Mouse (Mus musculus): ENCODE results near the gene Pla2g2f. TPM values are rescaled to one million over a fixed set of nuclear protein-coding genes. Genes with fewer than 3 reads are reported as not detected.

Pla2g2f gene
- polyA plus RNA-seq, 1 experiment from 2014 or later, result not detected

DNA sequence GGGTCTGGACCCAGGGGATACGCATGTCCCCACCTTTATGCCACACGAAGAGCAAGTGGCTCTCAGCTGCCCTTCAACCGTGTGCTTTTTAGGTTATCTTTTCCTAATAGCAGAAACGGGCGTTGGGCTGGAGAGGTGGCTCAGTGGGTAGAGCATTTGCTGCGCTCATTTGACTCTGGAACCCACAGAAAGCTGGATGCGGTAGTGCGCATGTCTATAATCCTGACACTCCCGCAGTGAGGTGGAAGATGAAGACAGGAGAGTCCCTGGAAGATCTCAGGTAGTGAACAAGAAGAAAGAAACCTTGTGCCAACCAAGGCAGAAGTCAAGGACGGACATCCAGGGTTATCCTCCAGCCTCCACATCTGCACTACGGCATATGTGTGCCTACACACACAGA, 48.2 kb downstream of the Pla2g2f start:
- no peaks in the 10 kb centered on the region for H3K4me1 ChIP-seq (replicated peaks; ENCODE audit: control insufficient read depth, insufficient read depth, low read length)
- H3K27me3 ChIP-seq (replicated peaks; ENCODE audit: control insufficient read depth, insufficient read depth, low read length), result no peaks in the 10 kb centered on the region; the same call in 1 of the 2 replicates
- H3K9me3 ChIP-seq (ENCODE audit: control insufficient read depth, low read length), result no peaks in the 10 kb centered on the region
- no peak overlapping the region for H3K27ac ChIP-seq (ENCODE audit: low read depth, low read length)
- no peaks in the 10 kb centered on the region for H3K36me3 ChIP-seq (ENCODE audit: control insufficient read depth, insufficient read depth, low read length)
- 76% methylated on average over 11 of the region's 11 CpGs for WGBS
- H3K4me2 ChIP-seq, result no peak overlapping the region
- ATAC-seq (replicated peaks; ENCODE audit: low FRiP score) (no peak), DNase-seq (ENCODE audit: low spot score) (no peak)
- no peak overlapping the region for H3K9ac ChIP-seq (ENCODE audit: low read depth, low read length)
- no peak overlapping the region for H3K4me3 ChIP-seq (ENCODE audit: low read depth, low read length)

DNA sequence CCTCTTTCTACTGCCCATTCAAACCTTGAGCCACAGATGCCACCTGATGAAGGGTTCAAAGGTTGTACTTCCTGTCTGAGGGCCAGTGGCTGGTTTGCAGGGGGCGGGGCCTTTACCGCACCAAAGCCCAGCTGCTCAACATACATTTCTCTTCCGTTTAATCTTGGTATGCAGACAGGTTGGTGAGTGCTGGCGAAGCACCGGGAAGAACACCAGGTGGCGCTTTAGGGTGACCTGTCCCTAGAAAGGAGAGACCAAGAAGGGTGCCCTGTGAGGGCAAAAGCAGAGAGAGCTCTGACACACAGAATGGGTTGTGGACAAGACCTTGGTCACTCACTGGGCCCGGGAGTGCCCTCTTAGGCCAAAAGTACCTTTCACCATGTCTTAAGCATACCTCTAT, 48.8 kb downstream of the Pla2g2f start:
- no peak overlapping the region for H3K27ac ChIP-seq (ENCODE audit: low read depth, low read length)
- peak; percentile 39 for DNase-seq (ENCODE audit: low spot score)
- no peak overlapping the region for H3K4me3 ChIP-seq (ENCODE audit: low read depth, low read length)
- no peak overlapping the region for H3K9ac ChIP-seq (ENCODE audit: low read depth, low read length)
- H3K9me3 ChIP-seq (ENCODE audit: control insufficient read depth, low read length), result no peaks in the 10 kb centered on the region
- no peak overlapping the region for H3K4me2 ChIP-seq
- no peaks in the 10 kb centered on the region; the same call in 1 of the 2 replicates for H3K27me3 ChIP-seq (replicated peaks; ENCODE audit: control insufficient read depth, insufficient read depth, low read length)
- no peak for ATAC-seq (replicated peaks; ENCODE audit: low FRiP score)
- WGBS, result 9% methylated on average over 7 of the region's 7 CpGs
- no peaks in the 10 kb centered on the region for H3K4me1 ChIP-seq (replicated peaks; ENCODE audit: control insufficient read depth, insufficient read depth, low read length)
- H3K36me3 ChIP-seq (ENCODE audit: control insufficient read depth, insufficient read depth, low read length), result no peaks in the 10 kb centered on the region

DNA sequence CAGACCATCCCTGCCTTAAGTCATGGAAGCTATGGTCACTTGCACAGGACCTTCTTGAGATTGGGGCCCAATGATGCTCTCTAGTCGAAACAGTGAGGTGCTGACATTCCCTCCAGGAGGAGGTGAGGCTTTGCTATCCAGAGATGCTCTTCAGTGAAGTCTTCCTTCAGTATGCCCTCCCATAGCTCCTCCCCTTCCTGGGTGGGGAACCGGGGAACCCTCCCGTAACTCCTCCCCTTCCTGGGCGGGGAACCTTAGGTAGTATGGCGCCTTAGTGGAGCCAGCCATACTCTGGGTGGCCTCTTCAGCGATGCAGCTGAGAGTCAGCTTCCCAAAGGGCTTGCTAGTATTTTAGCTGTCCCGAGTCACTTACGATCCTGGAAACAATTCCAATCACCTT, 50.8 kb downstream of the Pla2g2f start:
- Histone ChIP-seq H3K27me3 (replicated peaks; ENCODE audit: control insufficient read depth, insufficient read depth, low read length) (no peaks in the 10 kb centered on the region; the same call in 1 of the 2 replicates), H3K27ac (ENCODE audit: low read depth, low read length) (no peak overlapping the region), H3K36me3 (ENCODE audit: control insufficient read depth, insufficient read depth, low read length) (no peaks in the 10 kb centered on the region), H3K4me2 (no peak overlapping the region), H3K9me3 (ENCODE audit: control insufficient read depth, low read length) (no peaks in the 10 kb centered on the region), H3K9ac (ENCODE audit: low read depth, low read length) (no peak overlapping the region), H3K4me1 (replicated peaks; ENCODE audit: control insufficient read depth, insufficient read depth, low read length) (no peaks in the 10 kb centered on the region), H3K4me3 (ENCODE audit: low read depth, low read length) (no peak overlapping the region)
- ATAC-seq (replicated peaks; ENCODE audit: low FRiP score) (no peak), DNase-seq (ENCODE audit: low spot score) (no peak)
- 78% methylated on average over 8 of the region's 8 CpGs for WGBS

DNA sequence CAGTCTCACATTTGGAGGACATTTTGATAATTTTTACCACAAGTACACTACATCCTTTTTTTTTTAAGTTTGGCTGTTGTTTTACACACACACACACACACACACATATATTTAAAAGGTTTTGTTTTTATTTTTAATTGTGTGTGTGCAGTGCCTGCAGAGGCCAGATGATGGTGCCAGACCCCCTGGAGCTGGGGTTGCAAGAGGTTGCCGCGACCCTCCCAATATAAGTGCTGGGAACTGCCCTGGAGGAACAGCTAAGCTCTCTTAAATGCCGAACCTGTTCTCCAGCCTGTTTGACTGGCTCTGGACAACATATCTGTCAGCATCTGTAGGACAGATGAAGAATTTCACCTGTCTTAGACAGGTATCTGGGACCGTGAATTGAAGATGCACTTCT, 53.3 kb downstream of the Pla2g2f start:
- Histone ChIP-seq H3K36me3 (ENCODE audit: control insufficient read depth, insufficient read depth, low read length) (no peaks in the 10 kb centered on the region), H3K4me3 (ENCODE audit: low read depth, low read length) (no peak overlapping the region), H3K27ac (ENCODE audit: low read depth, low read length) (no peak overlapping the region), H3K27me3 (replicated peaks; ENCODE audit: control insufficient read depth, insufficient read depth, low read length) (0 out of 2 replicates have a peak, but pooled peaks cover 3% of the 10 kb centered on the region), H3K4me1 (replicated peaks; ENCODE audit: control insufficient read depth, insufficient read depth, low read length) (no peaks in the 10 kb centered on the region), H3K9me3 (ENCODE audit: control insufficient read depth, low read length) (no peaks in the 10 kb centered on the region), H3K4me2 (no peak overlapping the region), H3K9ac (ENCODE audit: low read depth, low read length) (no peak overlapping the region)
- WGBS, result 76% methylated on average over 4 of the region's 4 CpGs
- DNase-seq (ENCODE audit: low spot score) (no peak), ATAC-seq (replicated peaks; ENCODE audit: low FRiP score) (no peak)

DNA sequence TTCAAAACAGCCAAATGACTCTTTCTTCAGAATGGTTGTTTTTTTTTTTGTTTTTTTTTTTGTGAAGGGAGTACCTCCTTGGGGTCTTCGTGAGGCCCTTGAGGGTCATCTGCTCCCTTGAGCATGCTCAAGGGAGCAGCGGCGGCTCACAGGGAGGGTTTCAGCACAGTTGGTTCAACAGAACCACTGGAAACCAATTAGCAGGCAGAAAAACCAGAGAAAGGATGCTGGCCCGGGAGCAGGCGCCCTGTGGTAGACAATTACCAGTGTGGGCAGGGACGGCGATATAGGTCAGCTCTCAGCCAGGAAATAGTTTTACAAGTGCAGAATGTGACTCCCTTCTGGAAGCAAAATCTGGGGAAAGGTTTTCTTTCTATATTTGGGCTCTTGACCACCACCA, 53.8 kb downstream of the Pla2g2f start:
- H3K4me3 ChIP-seq (ENCODE audit: low read depth, low read length), result no peak overlapping the region
- no peaks in the 10 kb centered on the region for H3K36me3 ChIP-seq (ENCODE audit: control insufficient read depth, insufficient read depth, low read length)
- DNase-seq (ENCODE audit: low spot score) (no peak), ATAC-seq (replicated peaks; ENCODE audit: low FRiP score) (no peak)
- H3K9ac ChIP-seq (ENCODE audit: low read depth, low read length), result no peak overlapping the region
- no peak overlapping the region for H3K4me2 ChIP-seq
- H3K27me3 ChIP-seq (replicated peaks; ENCODE audit: control insufficient read depth, insufficient read depth, low read length), result 0 out of 2 replicates have a peak, but pooled peaks cover 3% of the 10 kb centered on the region
- no peaks in the 10 kb centered on the region for H3K4me1 ChIP-seq (replicated peaks; ENCODE audit: control insufficient read depth, insufficient read depth, low read length)
- H3K9me3 ChIP-seq (ENCODE audit: control insufficient read depth, low read length), result no peaks in the 10 kb centered on the region
- 50% methylated on average over 7 of the region's 7 CpGs for WGBS
- H3K27ac ChIP-seq (ENCODE audit: low read depth, low read length), result no peak overlapping the region

DNA sequence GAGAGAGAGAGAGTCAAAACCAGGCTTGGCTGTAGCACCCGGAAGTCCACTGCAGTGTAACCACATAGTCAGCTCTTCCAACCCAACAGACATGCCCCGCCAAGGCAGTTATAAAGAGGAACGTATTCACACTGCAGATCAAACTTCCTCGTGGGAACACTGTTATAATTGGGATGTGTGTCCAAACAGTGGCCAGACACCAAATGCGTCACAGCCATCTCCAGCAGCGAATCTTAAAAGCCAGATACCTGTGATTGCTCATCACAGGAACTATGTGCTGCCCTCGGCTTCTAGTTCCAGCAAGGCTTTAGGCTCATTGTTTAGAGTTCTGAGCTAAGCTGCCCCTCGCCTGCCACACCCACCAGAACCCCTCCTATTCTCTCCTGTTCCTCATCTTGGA, 54.9 kb downstream of the Pla2g2f start:
- 65% methylated on average over 8 of the region's 8 CpGs for WGBS
- Histone ChIP-seq H3K9ac (ENCODE audit: low read depth, low read length) (no peak overlapping the region), H3K4me2 (no peak overlapping the region), H3K9me3 (ENCODE audit: control insufficient read depth, low read length) (no peaks in the 10 kb centered on the region), H3K27ac (ENCODE audit: low read depth, low read length) (no peak overlapping the region), H3K36me3 (ENCODE audit: control insufficient read depth, insufficient read depth, low read length) (no peaks in the 10 kb centered on the region), H3K27me3 (replicated peaks; ENCODE audit: control insufficient read depth, insufficient read depth, low read length) (0 out of 2 replicates have a peak, but pooled peaks cover 3% of the 10 kb centered on the region), H3K4me3 (ENCODE audit: low read depth, low read length) (no peak overlapping the region), H3K4me1 (replicated peaks; ENCODE audit: control insufficient read depth, insufficient read depth, low read length) (no peaks in the 10 kb centered on the region)
- ATAC-seq (replicated peaks; ENCODE audit: low FRiP score) (no peak), DNase-seq (ENCODE audit: low spot score) (no peak)

DNA sequence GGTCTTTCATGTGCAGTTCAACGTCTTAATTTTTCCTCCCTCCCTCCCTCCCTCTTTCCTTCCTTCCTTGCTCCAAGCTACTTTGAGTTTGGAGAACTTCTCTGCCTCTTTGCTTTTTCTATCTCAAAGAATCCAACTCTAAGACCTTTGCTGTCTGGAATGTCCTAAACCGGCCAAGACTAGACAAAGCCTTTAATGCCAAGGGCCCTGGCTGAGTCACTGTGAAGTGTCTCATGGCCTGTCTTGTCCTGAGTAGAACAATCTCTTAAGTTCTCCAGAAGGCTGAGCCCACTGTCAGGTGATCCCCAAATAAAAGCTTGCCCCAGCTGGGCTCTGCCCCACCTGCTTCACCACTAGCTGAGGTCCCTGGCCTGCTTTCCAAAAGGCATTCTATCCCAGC, 55.4 kb downstream of the Pla2g2f start:
- no peaks in the 10 kb centered on the region for H3K9me3 ChIP-seq (ENCODE audit: control insufficient read depth, low read length)
- H3K4me1 ChIP-seq (replicated peaks; ENCODE audit: control insufficient read depth, insufficient read depth, low read length), result no peaks in the 10 kb centered on the region
- H3K36me3 ChIP-seq (ENCODE audit: control insufficient read depth, insufficient read depth, low read length), result no peaks in the 10 kb centered on the region
- no peak overlapping the region for H3K9ac ChIP-seq (ENCODE audit: low read depth, low read length)
- ATAC-seq (replicated peaks; ENCODE audit: low FRiP score), result no peak
- no peak overlapping the region for H3K4me2 ChIP-seq
- WGBS, result 74% methylated on average over 2 of the region's 2 CpGs
- no peak overlapping the region for H3K27ac ChIP-seq (ENCODE audit: low read depth, low read length)
- H3K27me3 ChIP-seq (replicated peaks; ENCODE audit: control insufficient read depth, insufficient read depth, low read length), result 0 out of 2 replicates have a peak, but pooled peaks cover 3% of the 10 kb centered on the region
- no peak overlapping the region for H3K4me3 ChIP-seq (ENCODE audit: low read depth, low read length)
- no peak for DNase-seq (ENCODE audit: low spot score)

DNA sequence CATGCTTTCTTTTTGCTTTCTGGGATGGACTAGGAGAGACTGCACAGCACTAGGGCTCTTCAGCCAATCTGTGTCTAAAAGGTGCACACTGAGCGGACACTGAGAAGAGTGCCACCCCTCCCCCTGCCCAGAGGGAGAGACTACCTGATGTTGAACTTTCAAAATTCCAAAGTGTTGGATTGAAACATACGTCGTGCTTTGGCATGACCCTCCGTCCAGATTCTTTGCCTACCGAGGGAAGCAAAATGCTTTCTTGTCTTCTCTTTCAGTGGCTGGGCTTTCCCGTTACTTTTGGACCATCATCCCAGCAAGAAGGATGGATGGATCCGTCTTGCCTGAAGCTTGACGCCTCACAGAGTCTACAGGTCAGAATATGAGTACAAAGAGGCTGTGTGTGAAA, 56.3 kb downstream of the Pla2g2f start:
- Histone ChIP-seq H3K4me3 (ENCODE audit: low read depth, low read length) (no peak overlapping the region), H3K27me3 (replicated peaks; ENCODE audit: control insufficient read depth, insufficient read depth, low read length) (0 out of 2 replicates have a peak, but pooled peaks cover 5% of the 10 kb centered on the region), H3K36me3 (ENCODE audit: control insufficient read depth, insufficient read depth, low read length) (no peaks in the 10 kb centered on the region), H3K9ac (ENCODE audit: low read depth, low read length) (no peak overlapping the region), H3K4me1 (replicated peaks; ENCODE audit: control insufficient read depth, insufficient read depth, low read length) (no peaks in the 10 kb centered on the region), H3K4me2 (no peak overlapping the region), H3K9me3 (ENCODE audit: control insufficient read depth, low read length) (no peaks in the 10 kb centered on the region), H3K27ac (ENCODE audit: low read depth, low read length) (no peak overlapping the region)
- 69% methylated on average over 8 of the region's 8 CpGs for WGBS
- ATAC-seq (replicated peaks; ENCODE audit: low FRiP score) (no peak), DNase-seq (ENCODE audit: low spot score) (no peak)
